Mouse (Mus musculus) bone marrow macrophage, adult 2 months (primary cell): ENCODE results near the gene Icosl. TPM values are rescaled to one million over a fixed set of nuclear protein-coding genes. Genes with fewer than 3 reads are reported as not detected.

Experiments
- H3K27ac ChIP-seq: 2 replicates; pipeline ENCODE4 v1.5.1; 2012; ENCODE audit warnings: low read depth, low read length; ENCODE audit not compliant: insufficient read depth
- H3K4me1 ChIP-seq: 2 replicates; pipeline ENCODE4 v1.6.1; 2012; ENCODE audit warnings: low read length; ENCODE audit not compliant: control insufficient read depth, insufficient read depth
- H3K4me3 ChIP-seq: 2 replicates; pipeline ENCODE4 v1.5.1; 2012; ENCODE audit warnings: mild to moderate bottlenecking, low read length, moderate library complexity; ENCODE audit not compliant: insufficient read depth
- CTCF ChIP-seq: IDR thresholded peaks from 2 replicates; pipeline ENCODE4 v1.5.1; 2012; ENCODE audit warnings: low read depth, mild to moderate bottlenecking, low read length, moderate library complexity
- POLR2A ChIP-seq: IDR thresholded peaks from 2 replicates; pipeline ENCODE4 v1.6.1; 2012; ENCODE audit warnings: mild to moderate bottlenecking, low read depth, low read length, borderline replicate concordance
- polyA plus RNA-seq: library from polyadenylated mRNA; stranded (reverse); fragments of >200 nt; gene quantifications from 2 replicates; pipeline ENCODE4 v1.2.4, GENCODE M21; 2012; ENCODE audit not compliant: missing spikeins, insufficient read depth, insufficient read length

Icosl gene
- polyA plus RNA-seq, 1 experiment: 20.8 TPM

DNA sequence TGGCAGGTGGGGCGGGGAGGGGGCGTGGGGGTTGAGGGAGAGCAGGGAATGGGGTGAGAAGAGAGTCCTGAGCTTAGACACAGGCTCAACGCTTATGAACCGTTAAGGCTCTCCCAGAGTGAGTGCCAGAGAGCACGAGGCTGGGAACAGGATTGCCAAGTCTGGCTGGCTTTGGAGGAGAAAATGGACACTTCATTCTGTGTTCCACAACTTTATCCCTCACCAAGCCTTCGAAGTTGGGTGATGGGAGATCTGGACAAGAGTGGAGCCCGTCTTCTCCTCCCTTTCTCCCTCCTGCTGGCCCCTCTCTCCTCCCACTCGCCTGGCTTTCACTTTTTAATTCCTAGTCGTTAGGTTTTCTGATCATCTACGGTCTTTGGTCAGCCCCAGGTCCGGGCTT, 561 bp upstream of the Icosl start:
- peaks cover 6% of the 10 kb centered on the region for H3K4me1 ChIP-seq
- H3K4me3 ChIP-seq: peak overlapping the region; percentile 66
- H3K27ac ChIP-seq: no peak overlapping the region
- TF ChIP-seq CTCF: no peak
- no peak for TF ChIP-seq POLR2A

DNA sequence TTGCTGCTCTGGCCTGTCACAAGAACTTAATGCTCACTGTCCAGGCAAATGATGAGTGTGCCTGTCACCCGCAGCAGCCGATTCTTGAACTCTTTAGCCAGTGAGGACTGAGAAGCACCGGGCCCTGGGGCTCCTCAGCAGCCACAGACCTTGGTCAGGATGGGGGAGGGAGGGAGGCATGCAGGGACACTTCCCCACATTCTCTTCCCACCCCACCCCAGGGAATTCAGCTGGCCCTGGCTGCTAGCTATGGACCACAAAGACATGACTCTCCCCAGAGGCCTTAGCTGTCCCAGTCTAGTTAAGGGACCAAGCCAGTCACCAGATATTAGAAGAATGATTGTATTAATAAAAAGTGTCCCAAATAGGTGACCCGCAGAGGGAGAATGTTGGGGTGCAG, 5.0 kb downstream of the Icosl start:
- no peak overlapping the region for H3K27ac ChIP-seq
- 0 out of 2 replicates have a peak, but pooled peaks cover 2% of the 10 kb centered on the region for H3K4me1 ChIP-seq
- no peak for TF ChIP-seq POLR2A
- TF ChIP-seq CTCF: no peak
- no peak overlapping the region for H3K4me3 ChIP-seq

- H3K4me3 ChIP-seq: no peak overlapping the region
- H3K27ac ChIP-seq: no peak overlapping the region
Observed at GRCm38 (mm10) chr10:78074977-78075376, 5.9 kb downstream of the Icosl start.

DNA sequence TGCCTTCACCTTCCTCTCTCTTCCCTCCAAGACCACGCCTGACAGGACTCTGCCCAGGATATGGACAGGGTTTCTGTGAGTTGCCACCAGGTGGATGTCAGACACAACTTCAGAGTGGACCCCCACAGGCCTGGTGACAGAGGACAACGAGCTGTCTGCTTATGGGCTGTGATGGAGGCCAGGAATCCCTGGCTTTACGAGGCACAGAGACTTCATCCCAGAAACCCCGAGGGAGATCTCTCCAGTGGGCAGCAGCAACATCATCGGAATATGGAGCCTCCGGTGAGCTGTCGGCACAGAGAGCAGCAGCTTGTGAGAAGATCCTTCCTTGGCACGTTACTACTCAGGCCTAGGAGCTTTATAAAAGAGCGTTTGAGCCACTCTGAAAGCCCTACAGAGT, 8.8 kb downstream of the Icosl start:
- TF ChIP-seq POLR2A (no peak), CTCF (no peak)
- H3K4me1 ChIP-seq: no peaks in the 10 kb centered on the region

More at GRCm38 (mm10) chr10:78074977-78075376, 5.9 kb downstream of the Icosl start:
- 0 out of 2 replicates have a peak, but pooled peaks cover 1% of the 10 kb centered on the region for H3K4me1 ChIP-seq
- no peak for TF ChIP-seq POLR2A

DNA sequence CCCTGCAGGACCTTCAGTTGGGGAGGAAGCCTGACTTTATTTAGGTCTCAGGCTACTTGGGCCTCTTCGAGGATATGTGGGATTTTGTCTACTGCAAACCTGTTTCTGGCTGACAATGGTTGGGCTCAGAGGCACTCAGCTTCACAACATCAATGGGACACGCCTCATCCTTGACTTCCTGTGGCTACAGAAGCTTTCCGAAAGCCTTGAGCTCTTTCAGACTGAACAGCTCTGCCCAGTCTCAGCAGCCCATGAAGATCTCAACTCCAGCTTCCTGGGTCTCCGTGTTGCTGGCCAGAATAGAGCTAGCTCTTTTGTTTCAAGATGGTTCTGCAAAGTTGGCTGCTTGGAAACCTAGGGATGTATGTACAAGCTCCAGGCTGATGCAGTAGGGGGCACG, 9.2 kb downstream of the Icosl start:
- Histone ChIP-seq H3K27ac (no peak overlapping the region), H3K4me1 (no peaks in the 10 kb centered on the region), H3K4me3 (no peak overlapping the region)
- TF ChIP-seq POLR2A (no peak), CTCF (no peak)

More for the DNA sequence above, 8.8 kb downstream of the Icosl start:
- H3K27ac ChIP-seq: no peak overlapping the region
- no peak overlapping the region for H3K4me3 ChIP-seq

GRCm38 (mm10) chr10:78079955-78080591, 11.0 kb downstream of the Icosl start:
- no peak overlapping the region for H3K4me3 ChIP-seq
- TF ChIP-seq POLR2A (no peak), CTCF (no peak)
- H3K27ac ChIP-seq: no peak overlapping the region
- no peaks in the 10 kb centered on the region for H3K4me1 ChIP-seq

DNA sequence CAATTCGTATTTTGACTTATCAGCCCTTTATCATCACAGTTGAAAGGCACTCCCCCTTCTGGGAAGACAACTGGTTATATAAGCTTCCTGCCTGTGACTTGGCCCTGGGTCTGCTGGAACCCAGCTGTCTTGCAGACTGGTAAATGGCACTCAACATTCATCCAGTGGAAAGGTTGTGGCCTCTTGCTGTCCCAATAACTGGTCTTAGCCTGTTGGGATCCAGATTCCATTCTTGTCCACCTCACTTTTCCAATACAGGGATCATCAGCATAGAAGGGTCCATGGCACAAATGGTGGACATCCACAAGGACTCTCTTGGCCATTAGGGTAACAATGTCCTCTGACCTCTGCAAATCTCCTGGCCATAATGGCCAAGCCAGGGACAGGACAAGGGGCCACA, 15.0 kb downstream of the Icosl start:
- no peak overlapping the region for H3K4me3 ChIP-seq
- TF ChIP-seq POLR2A (no peak), CTCF (no peak)
- H3K4me1 ChIP-seq: peaks cover 18% of the 10 kb centered on the region
- H3K27ac ChIP-seq: no peak overlapping the region

- H3K4me3 ChIP-seq: no peak overlapping the region
- no peak overlapping the region for H3K27ac ChIP-seq
- H3K4me1 ChIP-seq: peaks cover 21% of the 10 kb centered on the region
- no peak for TF ChIP-seq CTCF
- no peak for TF ChIP-seq POLR2A
Observed at GRCm38 (mm10) chr10:78085711-78086110, 16.6 kb downstream of the Icosl start.

DNA sequence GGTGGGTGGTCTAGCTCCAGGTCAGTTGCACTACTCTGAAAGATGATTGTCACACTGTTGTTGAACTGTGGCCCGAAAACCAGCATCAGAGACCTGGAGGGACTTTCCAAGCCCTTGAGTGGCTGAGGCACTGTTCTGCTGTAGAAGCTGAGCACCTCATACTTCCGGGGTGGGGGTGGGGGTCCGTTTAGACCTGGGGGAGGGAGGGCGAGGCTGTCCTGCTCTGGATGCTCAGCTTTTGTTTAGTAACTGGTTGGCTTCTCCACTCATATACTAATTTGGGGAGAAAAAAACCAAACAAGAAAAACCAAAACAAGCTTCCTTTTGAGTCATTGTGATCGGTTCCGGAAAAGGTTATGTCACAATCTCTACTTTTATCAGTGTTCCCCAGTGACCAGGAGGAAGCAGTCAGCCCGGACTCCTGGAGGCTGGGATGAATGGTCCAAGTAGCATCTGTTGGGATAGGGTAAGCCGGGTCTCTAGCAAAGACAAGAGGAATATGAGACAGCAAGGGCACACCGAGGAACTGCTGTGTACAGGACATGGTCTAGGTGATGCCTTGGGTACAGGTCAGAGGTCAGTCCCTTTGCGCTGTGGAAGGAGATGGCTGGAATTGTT, 17.5 kb downstream of the Icosl start:
- peaks cover 21% of the 10 kb centered on the region for H3K4me1 ChIP-seq
- TF ChIP-seq CTCF (no peak), POLR2A (no peak)
- H3K4me3 ChIP-seq: peak overlapping the region; percentile 2; the same call in 1 of the 2 replicates
- H3K27ac ChIP-seq: peak overlapping the region; percentile 78

GRCm38 (mm10) chr10:78087101-78087511, 18.0 kb downstream of the Icosl start:
- H3K4me1 ChIP-seq: peaks cover 21% of the 10 kb centered on the region
- H3K27ac ChIP-seq: peak overlapping the region; percentile 32
- H3K4me3 ChIP-seq: peak overlapping the region; percentile 2; the same call in 1 of the 2 replicates
- TF ChIP-seq CTCF: no peak
- no peak for TF ChIP-seq POLR2A
